14 mouse cellular contexts compared by ENCODE assay signal in genomic region chr4:52152565-52153164, GRCm38 (mm10).
A peak's percentile ranks its signal among the peaks of the same experiment; 100 is the strongest.
DNase-seq lines count a peak whose midpoint lies in the region; ATAC-seq and TF ChIP-seq lines count a peak whose summit lies in the region.
"Had no signal": no experiment of that assay in that cellular context is flagged by ENCODE, and none has a peak within 500 bp of the region (broad histone marks: within the 10 kb centered on the region; RNA-seq: fewer than 3 reads in every experiment).

No protein-coding gene starts in this region.

- no peak overlapping the region for H3K9ac ChIP-seq in forebrain, postnatal 0 days
- no peak overlapping the region for H3K9ac ChIP-seq in forebrain, embryonic 11.5 days (ENCODE audit: low read length)
- no peak overlapping the region for H3K9ac ChIP-seq in neural tube, embryonic 15.5 days (replicated peaks)
- H3K9ac ChIP-seq: forebrain, embryonic 12.5 days; liver, embryonic 15.5 days; midbrain, embryonic 15.5 days; stomach, embryonic 15.5 days had no signal

- TF ChIP-seq CTCF in forebrain, postnatal 0 days (IDR thresholded peaks at IDR 0.05; ENCODE audit: low read depth), result peak; percentile 44

- peak; percentile 2 for DNase-seq in forebrain, postnatal 0 days
- DNase-seq in forebrain, embryonic 11.5 days (ENCODE audit: low spot score), result no peak
- peak; percentile 5 for DNase-seq in layer of hippocampus, adult 9-10 months (ENCODE audit: low spot score)
- no peak for DNase-seq in layer of hippocampus, postnatal 25 days (ENCODE audit: extremely low spot score in 1 of 2, low spot score in 1 of 2)
- DNase-seq in ES-CJ7 (ENCODE audit: low read depth, low spot score), result peak; percentile 34
- no peak for DNase-seq in lung, postnatal 36 days
- DNase-seq: adrenal gland, adult 8-10 months; cerebellum, postnatal 25 days had no signal

- no peaks in the 10 kb centered on the region for H3K36me3 ChIP-seq in forebrain, postnatal 0 days (ENCODE audit: insufficient read depth)
- H3K36me3 ChIP-seq in forebrain, embryonic 11.5 days (ENCODE audit: control insufficient read depth, insufficient read depth, low read length), result no peaks in the 10 kb centered on the region
- no peaks in the 10 kb centered on the region for H3K36me3 ChIP-seq in neural tube, embryonic 15.5 days
- H3K36me3 ChIP-seq: forebrain, embryonic 12.5 days; liver, embryonic 15.5 days; midbrain, embryonic 15.5 days; stomach, embryonic 15.5 days had no signal

- H3K4me2 ChIP-seq in forebrain, postnatal 0 days (ENCODE audit: low read depth), result no peak overlapping the region
- no peak overlapping the region for H3K4me2 ChIP-seq in forebrain, embryonic 11.5 days (ENCODE audit: low read depth, low read length, severe bottlenecking)
- H3K4me2 ChIP-seq in neural tube, embryonic 15.5 days, result no peak overlapping the region
- H3K4me2 ChIP-seq: forebrain, embryonic 12.5 days; liver, embryonic 15.5 days; midbrain, embryonic 15.5 days; stomach, embryonic 15.5 days had no signal

- H3K27me3 ChIP-seq in forebrain, postnatal 0 days (ENCODE audit: insufficient read depth, low read length), result no peaks in the 10 kb centered on the region
- no peaks in the 10 kb centered on the region for H3K27me3 ChIP-seq in forebrain, embryonic 11.5 days (ENCODE audit: control insufficient read depth, insufficient read depth, low read length)
- no peaks in the 10 kb centered on the region for H3K27me3 ChIP-seq in neural tube, embryonic 15.5 days (replicated peaks)
- H3K27me3 ChIP-seq: forebrain, embryonic 12.5 days; liver, embryonic 15.5 days; midbrain, embryonic 15.5 days; stomach, embryonic 15.5 days had no signal

- ATAC-seq in forebrain, postnatal 0 days, result no peak; the same call in 1 of the 2 replicates
- ATAC-seq in forebrain, embryonic 11.5 days (replicated peaks; ENCODE audit: low FRiP score), result no peak
- ATAC-seq in neural tube, embryonic 15.5 days (ENCODE audit: low FRiP score), result peak; percentile 50; the same call in 1 of the 2 replicates
- ATAC-seq in activated CD4-positive, CD25-positive, alpha-beta regulatory T cell, adult 4 months, result no peak
- ATAC-seq: midbrain, embryonic 15.5 days had no signal

- H3K27ac ChIP-seq in forebrain, postnatal 0 days (ENCODE audit: low read depth, low read length), result no peak overlapping the region
- H3K27ac ChIP-seq in forebrain, embryonic 11.5 days (ENCODE audit: low read depth, low read length), result no peak overlapping the region
- H3K27ac ChIP-seq in neural tube, embryonic 15.5 days (replicated peaks), result no peak overlapping the region
- H3K27ac ChIP-seq: forebrain, embryonic 12.5 days; liver, embryonic 15.5 days; midbrain, embryonic 15.5 days; stomach, embryonic 15.5 days had no signal

- H3K4me3 ChIP-seq in forebrain, postnatal 0 days (ENCODE audit: low read depth, low read length), result no peak overlapping the region
- no peak overlapping the region for H3K4me3 ChIP-seq in forebrain, embryonic 11.5 days (ENCODE audit: low read depth, low read length)
- no peak overlapping the region for H3K4me3 ChIP-seq in neural tube, embryonic 15.5 days (replicated peaks)
- H3K4me3 ChIP-seq: forebrain, embryonic 12.5 days; liver, embryonic 15.5 days; midbrain, embryonic 15.5 days; stomach, embryonic 15.5 days had no signal

- no peaks in the 10 kb centered on the region for H3K9me3 ChIP-seq in forebrain, postnatal 0 days (ENCODE audit: low read length)
- H3K9me3 ChIP-seq in forebrain, embryonic 11.5 days (ENCODE audit: control insufficient read depth, low read length), result no peaks in the 10 kb centered on the region
- H3K9me3 ChIP-seq in neural tube, embryonic 15.5 days (replicated peaks), result no peaks in the 10 kb centered on the region
- H3K9me3 ChIP-seq: forebrain, embryonic 12.5 days; liver, embryonic 15.5 days; midbrain, embryonic 15.5 days; stomach, embryonic 15.5 days had no signal

- no peaks in the 10 kb centered on the region for H3K4me1 ChIP-seq in forebrain, postnatal 0 days (ENCODE audit: insufficient read depth)
- no peaks in the 10 kb centered on the region for H3K4me1 ChIP-seq in forebrain, embryonic 11.5 days (replicated peaks; ENCODE audit: control insufficient read depth, insufficient read depth, low read length)
- no peaks in the 10 kb centered on the region for H3K4me1 ChIP-seq in neural tube, embryonic 15.5 days
- H3K4me1 ChIP-seq: forebrain, embryonic 12.5 days; liver, embryonic 15.5 days; midbrain, embryonic 15.5 days; stomach, embryonic 15.5 days had no signal

- 68% methylated on average over 6 of the region's 6 CpGs for WGBS in forebrain, postnatal 0 days
- 78% methylated on average over 6 of the region's 6 CpGs for whole genome bisulfite sequencing in forebrain, embryonic 11.5 days
- WGBS in neural tube, embryonic 15.5 days, result 78% methylated on average over 6 of the region's 6 CpGs

Comparison
In these comparisons a context has a peak if more than half of its experiments do, and no peak if none do; other contexts are left out.
1. DNase-seq: peak in forebrain, postnatal 0 days (single experiment), layer of hippocampus, adult 9-10 months (single experiment) and ES-CJ7 (single experiment); none in forebrain, embryonic 11.5 days (single experiment), layer of hippocampus, postnatal 25 days (0 of 2) and lung, postnatal 36 days (single experiment).